In genomic region chr7:40801291-40801690, GRCm38 (mm10) we compare ENCODE assay signal across 20 mouse cellular contexts.
A peak's percentile ranks its signal among the peaks of the same experiment; 100 is the strongest.
DNase-seq lines count a peak whose midpoint lies in the region; ATAC-seq and TF ChIP-seq lines count a peak whose summit lies in the region.
"Had no signal": no experiment of that assay in that cellular context is flagged by ENCODE, and none has a peak within 500 bp of the region (broad histone marks: within the 10 kb centered on the region; RNA-seq: fewer than 3 reads in every experiment).

No protein-coding gene starts in this region.

- H3K27me3 ChIP-seq in hindbrain, postnatal 0 days (ENCODE audit: insufficient read depth, low read length): no peaks in the 10 kb centered on the region
- H3K27me3 ChIP-seq in hindbrain, embryonic 12.5 days: no peaks in the 10 kb centered on the region
- H3K27me3 ChIP-seq in megakaryocyte, embryonic 14.5 days (replicated peaks): no peaks in the 10 kb centered on the region
- H3K27me3 ChIP-seq in intestine, postnatal 0 days (replicated peaks; ENCODE audit: control insufficient read depth, insufficient read depth, low read length): no peaks in the 10 kb centered on the region
- H3K27me3 ChIP-seq: CH12.LX; embryonic facial prominence, embryonic 13.5 days; forebrain, embryonic 13.5 days; heart, embryonic 15.5 days had no signal

- no peak overlapping the region for H3K4me2 ChIP-seq in hindbrain, postnatal 0 days (ENCODE audit: low read depth, low read length)
- no peak overlapping the region for H3K4me2 ChIP-seq in hindbrain, embryonic 12.5 days (replicated peaks)
- H3K4me2 ChIP-seq in intestine, postnatal 0 days (replicated peaks; ENCODE audit: low read depth): no peak overlapping the region
- H3K4me2 ChIP-seq: embryonic facial prominence, embryonic 13.5 days; forebrain, embryonic 13.5 days; heart, embryonic 11.5 days; heart, embryonic 15.5 days; hindbrain, embryonic 14.5 days had no signal

- no peak overlapping the region for H3K4me3 ChIP-seq in hindbrain, postnatal 0 days (ENCODE audit: low read length)
- H3K4me3 ChIP-seq in hindbrain, embryonic 12.5 days: no peak overlapping the region
- H3K4me3 ChIP-seq in megakaryocyte, embryonic 14.5 days (replicated peaks): peak overlapping the region; percentile 10
- H3K4me3 ChIP-seq in cortical plate, adult 2 months (ENCODE audit: insufficient read depth, low read length): no peak overlapping the region
- H3K4me3 ChIP-seq in intestine, postnatal 0 days (ENCODE audit: low read depth, low read length): no peak overlapping the region
- H3K4me3 ChIP-seq: embryonic facial prominence, embryonic 13.5 days; forebrain, embryonic 13.5 days; heart, adult 2 months; heart, embryonic 15.5 days had no signal

- no peaks in the 10 kb centered on the region for H3K36me3 ChIP-seq in hindbrain, postnatal 0 days (ENCODE audit: insufficient read depth, low read length)
- H3K36me3 ChIP-seq in hindbrain, embryonic 12.5 days: no peaks in the 10 kb centered on the region
- no peaks in the 10 kb centered on the region for H3K36me3 ChIP-seq in megakaryocyte, embryonic 14.5 days (replicated peaks; ENCODE audit: low read length)
- no peaks in the 10 kb centered on the region for H3K36me3 ChIP-seq in intestine, postnatal 0 days (ENCODE audit: control insufficient read depth, insufficient read depth)
- H3K36me3 ChIP-seq: embryonic facial prominence, embryonic 13.5 days; heart, embryonic 15.5 days had no signal

- DNase-seq in hindbrain, postnatal 0 days (ENCODE audit: low spot score): no peak
- DNase-seq: adrenal gland, adult 8-10 months; adrenal gland, postnatal 36 days; cerebellum, adult 11 months; cerebellum, adult 9-10 months; cerebellum, postnatal 25 days; gastrocnemius, postnatal 14 days; heart, adult 2 months; heart, postnatal 14 days had no signal

- H3K9ac ChIP-seq in hindbrain, postnatal 0 days (replicated peaks; ENCODE audit: low read length): no peak overlapping the region
- H3K9ac ChIP-seq in hindbrain, embryonic 12.5 days: no peak overlapping the region
- H3K9ac ChIP-seq in intestine, postnatal 0 days (ENCODE audit: low read depth, low read length): no peak overlapping the region
- H3K9ac ChIP-seq: embryonic facial prominence, embryonic 13.5 days; forebrain, embryonic 13.5 days; heart, embryonic 15.5 days; hindbrain, embryonic 14.5 days had no signal

- no peak for TF ChIP-seq POLR2A in cortical plate, adult 2 months (IDR thresholded peaks at IDR 0.05; ENCODE audit: extremely low read depth, insufficient read depth, low read length)

- TF ChIP-seq CTCF in hindbrain, postnatal 0 days (IDR thresholded peaks at IDR 0.05; ENCODE audit: low read depth): 0 out of 2 replicates have a peak, but pooled peaks have one; percentile 11
- TF ChIP-seq CTCF in cortical plate, adult 2 months (IDR thresholded peaks at IDR 0.05; ENCODE audit: extremely low read depth, insufficient read depth, low read length): peak; percentile 29; the same call in 1 of the 2 replicates
- TF ChIP-seq CTCF in intestine, postnatal 0 days (IDR thresholded peaks at IDR 0.05; ENCODE audit: low read depth): no peak

- H3K27ac ChIP-seq in hindbrain, postnatal 0 days: no peak overlapping the region
- H3K27ac ChIP-seq in hindbrain, embryonic 12.5 days: no peak overlapping the region
- no peak overlapping the region for H3K27ac ChIP-seq in cortical plate, adult 2 months (ENCODE audit: insufficient read depth, low read length)
- no peak overlapping the region for H3K27ac ChIP-seq in intestine, postnatal 0 days (ENCODE audit: low read depth, low read length)
- H3K27ac ChIP-seq: embryonic facial prominence, embryonic 13.5 days; forebrain, embryonic 13.5 days; heart, adult 2 months; heart, embryonic 15.5 days; hindbrain, embryonic 14.5 days had no signal

- no peaks in the 10 kb centered on the region for H3K9me3 ChIP-seq in hindbrain, postnatal 0 days (ENCODE audit: low read length)
- no peaks in the 10 kb centered on the region for H3K9me3 ChIP-seq in hindbrain, embryonic 12.5 days (replicated peaks)
- peaks cover 29% of the 10 kb centered on the region for H3K9me3 ChIP-seq in megakaryocyte, embryonic 14.5 days
- no peaks in the 10 kb centered on the region for H3K9me3 ChIP-seq in intestine, postnatal 0 days (ENCODE audit: control insufficient read depth)
- H3K9me3 ChIP-seq: embryonic facial prominence, embryonic 13.5 days; forebrain, embryonic 13.5 days; heart, embryonic 15.5 days had no signal

- no peaks in the 10 kb centered on the region for H3K4me1 ChIP-seq in hindbrain, postnatal 0 days (ENCODE audit: insufficient read depth, low read length)
- H3K4me1 ChIP-seq in hindbrain, embryonic 12.5 days: no peaks in the 10 kb centered on the region
- H3K4me1 ChIP-seq in megakaryocyte, embryonic 14.5 days: no peaks in the 10 kb centered on the region
- no peaks in the 10 kb centered on the region for H3K4me1 ChIP-seq in cortical plate, adult 2 months (ENCODE audit: control insufficient read depth, insufficient read depth, low read length)
- H3K4me1 ChIP-seq in intestine, postnatal 0 days (replicated peaks; ENCODE audit: control insufficient read depth, insufficient read depth, low read length): no peaks in the 10 kb centered on the region
- H3K4me1 ChIP-seq: embryonic facial prominence, embryonic 13.5 days; forebrain, embryonic 13.5 days; heart, embryonic 15.5 days had no signal

- WGBS in hindbrain, postnatal 0 days: 70% methylated on average over 2 of the region's 2 CpGs
- 67% methylated on average over 2 of the region's 2 CpGs for WGBS in hindbrain, embryonic 12.5 days
- 53% methylated on average over 2 of the region's 2 CpGs for WGBS in intestine, postnatal 0 days

- ATAC-seq in hindbrain, postnatal 0 days: no peak
- no peak for ATAC-seq in hindbrain, embryonic 12.5 days (ENCODE audit: low FRiP score)
- ATAC-seq in megakaryocyte, adult 5-6 weeks (ENCODE audit: poor library complexity, severe bottlenecking): no peak
- no peak for ATAC-seq in intestine, postnatal 0 days
- ATAC-seq: forebrain, embryonic 13.5 days had no signal
